In the genomic region with DNA sequence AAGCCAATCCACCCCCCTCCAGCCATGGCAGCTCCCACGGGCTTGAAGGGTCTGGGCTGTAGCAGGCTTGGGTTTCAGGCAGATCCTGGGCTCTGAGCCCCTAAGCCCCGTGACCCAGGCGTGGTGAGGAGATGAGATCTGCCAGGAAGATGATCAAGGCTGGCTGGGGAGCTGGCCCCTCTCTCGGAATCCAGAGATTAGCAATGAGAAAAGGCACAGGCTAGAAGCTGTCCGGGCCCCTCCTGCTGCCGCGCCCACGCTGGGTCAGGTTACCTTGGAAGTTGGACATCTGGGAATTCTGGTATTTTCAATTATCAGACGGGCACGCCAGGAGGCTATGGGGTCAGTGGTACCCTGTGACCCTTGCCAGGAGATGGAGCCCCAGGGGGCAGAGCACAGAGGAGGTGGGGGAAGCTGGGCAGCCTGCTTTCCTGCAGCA, we compare ENCODE assay signal across 16 mouse cellular contexts.
A peak's percentile ranks its signal among the peaks of the same experiment; 100 is the strongest.
DNase-seq lines count a peak whose midpoint lies in the region; ATAC-seq and TF ChIP-seq lines count a peak whose summit lies in the region.
"Had no signal": no experiment of that assay in that cellular context is flagged by ENCODE, and none has a peak within 500 bp of the region (broad histone marks: within the 10 kb centered on the region; RNA-seq: fewer than 3 reads in every experiment).

No protein-coding gene starts in this region.

- no peaks in the 10 kb centered on the region for H3K36me3 ChIP-seq in kidney, postnatal 0 days (ENCODE audit: insufficient read depth, low read length)
- peaks cover 27% of the 10 kb centered on the region for H3K36me3 ChIP-seq in embryonic facial prominence, embryonic 13.5 days
- H3K36me3 ChIP-seq in myocyte (ENCODE audit: control insufficient read depth, insufficient read depth) = no peaks in the 10 kb centered on the region

- no peak overlapping the region for H3ac ChIP-seq in myocyte (ENCODE audit: control insufficient read depth, insufficient read length)

- H3K4me3 ChIP-seq in kidney, postnatal 0 days (replicated peaks; ENCODE audit: low read depth, low read length) = no peak overlapping the region
- no peak overlapping the region for H3K4me3 ChIP-seq in embryonic facial prominence, embryonic 13.5 days
- no peak overlapping the region for H3K4me3 ChIP-seq in myocyte
- H3K4me3 ChIP-seq: forebrain, embryonic 12.5 days; heart, adult 2 months; limb, embryonic 12.5 days; midbrain, embryonic 12.5 days had no signal

- no peaks in the 10 kb centered on the region for H3K79me2 ChIP-seq in myocyte (ENCODE audit: control insufficient read depth, insufficient read depth)

- no peak overlapping the region for H3K27ac ChIP-seq in kidney, postnatal 0 days
- H3K27ac ChIP-seq in embryonic facial prominence, embryonic 13.5 days = no peak overlapping the region
- H3K27ac ChIP-seq: forebrain, embryonic 12.5 days; heart, adult 2 months; limb, embryonic 12.5 days had no signal

- WGBS in kidney, postnatal 0 days = 24% methylated on average over 10 of the region's 10 CpGs
- WGBS in embryonic facial prominence, embryonic 13.5 days = 16% methylated on average over 10 of the region's 10 CpGs

- DNase-seq in kidney, postnatal 0 days (ENCODE audit: low spot score) = peak; percentile 68
- no peak for DNase-seq in kidney, postnatal 14 days
- peak; percentile 55 for DNase-seq in embryo, embryonic 9.5 days (ENCODE audit: extremely low spot score)
- no peak for DNase-seq in cerebellum, postnatal 4 days (ENCODE audit: low spot score in 2 of 2)
- no peak for DNase-seq in right cerebral cortex, postnatal 36 days (ENCODE audit: low spot score in 2 of 2)
- DNase-seq: adrenal gland, postnatal 10 days; cerebellum, adult 18-20 months; heart, adult 2 months; heart, postnatal 14 days; layer of hippocampus, postnatal 36 days had no signal

- no peak overlapping the region for H3K4me2 ChIP-seq in kidney, postnatal 0 days (ENCODE audit: low read length)
- H3K4me2 ChIP-seq in embryonic facial prominence, embryonic 13.5 days = no peak overlapping the region
- H3K4me2 ChIP-seq in myocyte (ENCODE audit: low read depth) = peak overlapping the region; percentile 9
- H3K4me2 ChIP-seq: forebrain, embryonic 12.5 days; limb, embryonic 12.5 days; midbrain, embryonic 12.5 days had no signal

- no peaks in the 10 kb centered on the region for H3K9me3 ChIP-seq in kidney, postnatal 0 days (replicated peaks; ENCODE audit: low read length)
- no peaks in the 10 kb centered on the region for H3K9me3 ChIP-seq in embryonic facial prominence, embryonic 13.5 days
- H3K9me3 ChIP-seq: forebrain, embryonic 12.5 days; limb, embryonic 12.5 days; midbrain, embryonic 12.5 days had no signal

- no peaks in the 10 kb centered on the region for H3K4me1 ChIP-seq in kidney, postnatal 0 days (replicated peaks; ENCODE audit: insufficient read depth, low read length)
- H3K4me1 ChIP-seq in embryonic facial prominence, embryonic 13.5 days = peaks cover 37% of the 10 kb centered on the region

- H3K9ac ChIP-seq in kidney, postnatal 0 days (ENCODE audit: low read depth, low read length) = no peak overlapping the region
- H3K9ac ChIP-seq in embryonic facial prominence, embryonic 13.5 days = peak overlapping the region; percentile 27; the same call in 1 of the 2 replicates
- H3K9ac ChIP-seq: forebrain, embryonic 12.5 days; limb, embryonic 12.5 days had no signal

- TF ChIP-seq CTCF in kidney, postnatal 0 days (IDR thresholded peaks at IDR 0.05; ENCODE audit: low read depth) = no peak

- ATAC-seq in kidney, postnatal 0 days (replicated peaks; ENCODE audit: low FRiP score, low read depth) = no peak; the same call in 1 of the 2 replicates
- ATAC-seq in embryonic facial prominence, embryonic 13.5 days (ENCODE audit: insufficient number of reproducible peaks, insufficient read depth, low FRiP score, low TSS enrichment, low read depth) = no peak
- ATAC-seq: CD4-positive, CD25-positive, alpha-beta regulatory T cell, adult 4 months had no signal

- no peaks in the 10 kb centered on the region for H3K27me3 ChIP-seq in kidney, postnatal 0 days (ENCODE audit: insufficient read depth, low read length)
- no peaks in the 10 kb centered on the region for H3K27me3 ChIP-seq in embryonic facial prominence, embryonic 13.5 days
- H3K27me3 ChIP-seq in myocyte (ENCODE audit: control insufficient read depth, insufficient read depth, insufficient read length) = no peaks in the 10 kb centered on the region
- H3K27me3 ChIP-seq: forebrain, embryonic 12.5 days; limb, embryonic 12.5 days; midbrain, embryonic 12.5 days had no signal

- no peak for TF ChIP-seq POLR2A in myocyte (IDR thresholded peaks at IDR 0.05; ENCODE audit: insufficient read length, low read depth)

TF ChIP-seq in myocyte, 11 proteins besides CTCF, POLR2A, EP300 and RAD21:
- TF ChIP-seq TCF12 (IDR thresholded peaks at IDR 0.05; ENCODE audit: insufficient read depth, poor library complexity, severe bottlenecking) (no peak), REST (IDR thresholded peaks at IDR 0.05; ENCODE audit: insufficient read depth, insufficient read length) (no peak), MAX (IDR thresholded peaks at IDR 0.05; ENCODE audit: low read depth) (no peak), MYOD1 (IDR thresholded peaks at IDR 0.05; ENCODE audit: control insufficient read depth in 1 of 3, insufficient read length in 2 of 3, low read depth in 2 of 3) (peak in 1 of 3 experiments; percentile 32), E2F4 (IDR thresholded peaks at IDR 0.05; ENCODE audit: insufficient read depth) (no peak), USF1 (IDR thresholded peaks at IDR 0.05; ENCODE audit: low read depth) (no peak)

Comparison
In these comparisons a context has a peak if more than half of its experiments do, and no peak if none do; other contexts are left out.
1. DNase-seq: peak in kidney, postnatal 0 days (single experiment) and embryo, embryonic 9.5 days (single experiment); none in kidney, postnatal 14 days (single experiment), cerebellum, postnatal 4 days (0 of 2) and right cerebral cortex, postnatal 36 days (0 of 2).